Mouse (Mus musculus) liver, embryonic 15.5 days (tissue): Measurements from ENCODE around the gene Ears2. TPM values are rescaled to one million over a fixed set of nuclear protein-coding genes. Genes with fewer than 3 reads are reported as not detected.

Experiments
- ATAC-seq: fragments of 200-750 bp; cut with Nextera tagmentation; 2 replicates; pipeline ENCODE4 v1.8.0; 2017; ENCODE audit warnings: moderate number of reproducible peaks, mild to moderate bottlenecking, moderate library complexity; ENCODE audit not compliant: insufficient read depth
- H3K27ac ChIP-seq: fragments of 300-500 bp; sonication (generic); replicated peaks from 2 replicates; pipeline ENCODE4 v1.5.1; 2015; ENCODE audit warnings: mild to moderate bottlenecking, inconsistent platforms
- H3K27me3 ChIP-seq: fragments of 300-500 bp; sonication (generic); 2 replicates; pipeline ENCODE4 v1.6.1; 2015; ENCODE audit warnings: mild to moderate bottlenecking, inconsistent platforms
- H3K36me3 ChIP-seq: fragments of 300-500 bp; sonication (generic); replicated peaks from 2 replicates; pipeline ENCODE4 v1.6.1; 2015; ENCODE audit warnings: moderate library complexity, mild to moderate bottlenecking, inconsistent platforms
- H3K4me1 ChIP-seq: fragments of 300-500 bp; sonication (generic); replicated peaks from 2 replicates; pipeline ENCODE4 v1.6.1; 2015; ENCODE audit warnings: inconsistent platforms
- H3K4me2 ChIP-seq: fragments of 300-500 bp; sonication (generic); 2 replicates; pipeline ENCODE4 v1.6.1; 2015; ENCODE audit warnings: moderate library complexity, mild to moderate bottlenecking, inconsistent platforms
- H3K4me3 ChIP-seq: fragments of 300-500 bp; sonication (generic); replicated peaks from 2 replicates; pipeline ENCODE4 v1.5.1; 2015; ENCODE audit warnings: mild to moderate bottlenecking, inconsistent platforms
- H3K9ac ChIP-seq: fragments of 300-500 bp; sonication (generic); 2 replicates; pipeline ENCODE4 v1.6.1; 2015; ENCODE audit warnings: moderate library complexity, mild to moderate bottlenecking, inconsistent platforms
- H3K9me3 ChIP-seq: fragments of 300-500 bp; sonication (generic); replicated peaks from 2 replicates; pipeline ENCODE4 v1.6.1; 2016; ENCODE audit warnings: inconsistent platforms
- WGBS: fragments of 180-500 bp; shearing (Covaris S2); methylation state at CpG from one replicate; pipeline ENCODE4 v1.1.7; 2015; ENCODE audit warnings: mixed read lengths; ENCODE audit not compliant: insufficient replicate concordance; 5-methylcytosine and 5-hydroxymethylcytosine counted together
- polyA plus RNA-seq: library from polyadenylated mRNA; unstranded; fragments of >200 nt; fragmentation: Nextera tagmentation; extraction: Ambion mirVana; gene quantifications from 2 replicates; pipeline ENCODE4 v1.2.1, GENCODE M21; 2015

The Ears2 gene
- polyA plus RNA-seq, 1 experiment from 2014 or later, result 7.0 TPM

- Histone ChIP-seq H3K9ac (no peak overlapping the region), H3K9me3 (no peaks in the 10 kb centered on the region), H3K4me2 (no peak overlapping the region), H3K36me3 (peaks cover 85% of the 10 kb centered on the region), H3K27ac (no peak overlapping the region), H3K27me3 (no peaks in the 10 kb centered on the region), H3K4me3 (no peak overlapping the region), H3K4me1 (peaks cover 15% of the 10 kb centered on the region)
- 48% methylated on average over 3 of the region's 3 CpGs for WGBS
- ATAC-seq, result no peak
These were observed 7.3 kb upstream of the Ears2 start for GRCm38 (mm10) chr7:122074374-122074773.

GRCm38 (mm10) chr7:122067517-122068381 lies 686 bp upstream of the Ears2 start:
- Histone ChIP-seq H3K27me3 (no peaks in the 10 kb centered on the region), H3K36me3 (peaks cover 33% of the 10 kb centered on the region), H3K27ac (peak overlapping the region; percentile 83), H3K4me1 (peaks cover 40% of the 10 kb centered on the region), H3K4me2 (peak overlapping the region; percentile 96), H3K9ac (peak overlapping the region; percentile 88), H3K4me3 (peak overlapping the region; percentile 93), H3K9me3 (no peaks in the 10 kb centered on the region)
- ATAC-seq, result no peak; the same call in 1 of the 2 replicates
- under 1% methylated on average over 58 of the region's 58 CpGs for WGBS

- Histone ChIP-seq H3K36me3 (peaks cover 21% of the 10 kb centered on the region), H3K4me3 (peak overlapping the region; percentile 93), H3K4me1 (peaks cover 40% of the 10 kb centered on the region), H3K27ac (peak overlapping the region; percentile 83), H3K4me2 (peak overlapping the region; percentile 96), H3K27me3 (no peaks in the 10 kb centered on the region), H3K9ac (peak overlapping the region; percentile 88), H3K9me3 (no peaks in the 10 kb centered on the region)
- WGBS, result 5% methylated on average over 31 of the region's 31 CpGs
- no peak for ATAC-seq
These were observed 740 bp downstream of the Ears2 start for GRCm38 (mm10) chr7:122066102-122066944.

GRCm38 (mm10) chr7:122065656-122066055 lies 1.4 kb downstream of the Ears2 start:
- no peak overlapping the region for H3K27ac ChIP-seq
- WGBS, result 52% methylated on average over 1 of the region's 1 CpGs
- ATAC-seq, result no peak

GRCm38 (mm10) chr7:122056633-122057032 lies 10.4 kb downstream of the Ears2 start:
- Histone ChIP-seq H3K4me1 (no peaks in the 10 kb centered on the region), H3K27ac (no peak overlapping the region), H3K27me3 (no peaks in the 10 kb centered on the region), H3K9ac (no peak overlapping the region), H3K36me3 (peaks cover 37% of the 10 kb centered on the region), H3K4me2 (no peak overlapping the region), H3K9me3 (no peaks in the 10 kb centered on the region), H3K4me3 (no peak overlapping the region)
- WGBS, result 63% methylated on average over 5 of the region's 5 CpGs
- ATAC-seq, result peak; percentile 37; the same call in 1 of the 2 replicates

More at GRCm38 (mm10) chr7:122065656-122066055, 1.4 kb downstream of the Ears2 start:
- Histone ChIP-seq H3K9me3 (no peaks in the 10 kb centered on the region), H3K27me3 (no peaks in the 10 kb centered on the region), H3K36me3 (peaks cover 17% of the 10 kb centered on the region; the same call in 1 of the 2 replicates), H3K4me2 (peak overlapping the region; percentile 96), H3K4me3 (peak overlapping the region; percentile 93; the same call in 1 of the 2 replicates), H3K4me1 (peaks cover 38% of the 10 kb centered on the region), H3K9ac (no peak overlapping the region)

- no peaks in the 10 kb centered on the region for H3K9me3 ChIP-seq
- ATAC-seq, result no peak
- H3K27me3 ChIP-seq, result no peaks in the 10 kb centered on the region
- H3K27ac ChIP-seq, result no peak overlapping the region
- no peak overlapping the region for H3K4me3 ChIP-seq
- H3K9ac ChIP-seq, result no peak overlapping the region
- H3K36me3 ChIP-seq, result peaks cover 21% of the 10 kb centered on the region
- 48% methylated on average over 1 of the region's 1 CpGs for WGBS
- H3K4me1 ChIP-seq, result peaks cover 22% of the 10 kb centered on the region
- H3K4me2 ChIP-seq, result no peak overlapping the region
These were observed 16.2 kb downstream of the Ears2 start for GRCm38 (mm10) chr7:122050834-122051233.

GRCm38 (mm10) chr7:122048191-122048590 lies 18.9 kb downstream of the Ears2 start:
- peaks cover 29% of the 10 kb centered on the region for H3K4me1 ChIP-seq
- no peak for ATAC-seq
- no peaks in the 10 kb centered on the region for H3K9me3 ChIP-seq
- peaks cover 15% of the 10 kb centered on the region for H3K36me3 ChIP-seq
- H3K27me3 ChIP-seq, result no peaks in the 10 kb centered on the region
- H3K27ac ChIP-seq, result no peak overlapping the region
- 87% methylated on average over 9 of the region's 9 CpGs for whole genome bisulfite sequencing
- no peak overlapping the region for H3K4me2 ChIP-seq
- H3K4me3 ChIP-seq, result no peak overlapping the region
- H3K9ac ChIP-seq, result no peak overlapping the region

- peaks cover 15% of the 10 kb centered on the region for H3K36me3 ChIP-seq
- no peak overlapping the region; the same call in 1 of the 2 replicates for H3K27ac ChIP-seq
- no peak overlapping the region for H3K9ac ChIP-seq
- no peaks in the 10 kb centered on the region for H3K27me3 ChIP-seq
- 22% methylated on average over 2 of the region's 2 CpGs for WGBS
- H3K4me2 ChIP-seq, result no peak overlapping the region
- no peak overlapping the region for H3K4me3 ChIP-seq
- peaks cover 29% of the 10 kb centered on the region for H3K4me1 ChIP-seq
- no peak; the same call in 1 of the 2 replicates for ATAC-seq
- no peaks in the 10 kb centered on the region for H3K9me3 ChIP-seq
These were observed 20.2 kb downstream of the Ears2 start for GRCm38 (mm10) chr7:122046813-122047212.

- H3K27ac ChIP-seq, result peak overlapping the region; percentile 29; the same call in 1 of the 2 replicates
- H3K9ac ChIP-seq, result no peak overlapping the region
- no peaks in the 10 kb centered on the region for H3K9me3 ChIP-seq
- 0 out of 2 replicates have a peak, but pooled peaks have one; percentile 22 for ATAC-seq
- H3K4me3 ChIP-seq, result no peak overlapping the region
- H3K4me1 ChIP-seq, result peaks cover 29% of the 10 kb centered on the region
- H3K36me3 ChIP-seq, result peaks cover 8% of the 10 kb centered on the region
- no peaks in the 10 kb centered on the region for H3K27me3 ChIP-seq
- 33% methylated on average over 1 of the region's 1 CpGs for WGBS
- no peak overlapping the region for H3K4me2 ChIP-seq
These were observed 21.4 kb downstream of the Ears2 start for GRCm38 (mm10) chr7:122045711-122046110.

GRCm38 (mm10) chr7:122045181-122045634 lies 21.9 kb downstream of the Ears2 start:
- H3K27ac ChIP-seq, result no peak overlapping the region
- no peak overlapping the region for H3K9ac ChIP-seq
- no peaks in the 10 kb centered on the region for H3K9me3 ChIP-seq
- no peak overlapping the region for H3K4me3 ChIP-seq
- no peak for ATAC-seq
- peaks cover 29% of the 10 kb centered on the region for H3K4me1 ChIP-seq
- no peak overlapping the region for H3K4me2 ChIP-seq
- WGBS, result 58% methylated on average over 4 of the region's 4 CpGs
- H3K36me3 ChIP-seq, result peaks cover 8% of the 10 kb centered on the region
- no peaks in the 10 kb centered on the region for H3K27me3 ChIP-seq

GRCm38 (mm10) chr7:122044106-122044505 lies 23.0 kb downstream of the Ears2 start:
- no peaks in the 10 kb centered on the region for H3K9me3 ChIP-seq
- H3K27me3 ChIP-seq, result no peaks in the 10 kb centered on the region
- peaks cover 29% of the 10 kb centered on the region for H3K4me1 ChIP-seq
- ATAC-seq, result no peak
- no peak overlapping the region for H3K9ac ChIP-seq
- 70% methylated on average over 8 of the region's 8 CpGs for WGBS
- peaks cover 8% of the 10 kb centered on the region for H3K36me3 ChIP-seq
- H3K4me2 ChIP-seq, result no peak overlapping the region
- H3K4me3 ChIP-seq, result no peak overlapping the region
- H3K27ac ChIP-seq, result no peak overlapping the region
